Mouse (Mus musculus): Measurements from ENCODE around the gene Trim7. TPM values are rescaled to one million over a fixed set of nuclear protein-coding genes. Genes with fewer than 3 reads are reported as not detected.

Gene Trim7
- total and polyA plus RNA-seq, 3 experiments = 0.67 to 4.0 (median 3.0) TPM

DNA sequence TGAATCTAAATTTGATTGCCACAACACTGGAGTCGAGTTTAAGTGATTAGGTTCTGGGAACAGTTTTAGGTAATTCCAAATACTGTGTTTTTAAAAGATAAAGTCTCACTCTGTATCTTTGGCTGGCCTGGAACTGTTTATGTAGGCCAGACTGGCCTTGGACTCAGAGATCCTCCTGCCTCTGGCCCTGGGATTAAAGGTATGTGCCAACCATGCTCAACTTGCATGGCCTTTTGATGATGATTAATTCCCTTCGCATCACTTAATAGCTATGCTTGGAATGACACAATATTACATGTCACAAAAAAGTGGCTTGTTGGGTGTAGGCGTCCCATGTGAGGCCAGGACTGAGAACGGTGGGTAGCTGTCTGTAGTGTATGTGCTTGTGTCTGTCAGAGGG lies 26.2 kb downstream of the Trim7 start:
- DNase-seq (ENCODE audit: low spot score) = no peak
- no peak for ATAC-seq (ENCODE audit: extremely low read depth, insufficient number of reproducible peaks, low FRiP score, poor library complexity, severe bottlenecking)
- Histone ChIP-seq H3K4me3 (ENCODE audit: low read depth, low read length) (no peak overlapping the region), H3K9me3 (replicated peaks) (peaks cover 6% of the 10 kb centered on the region), H3K4me1 (ENCODE audit: insufficient read depth, low read depth, low read length) (peaks cover 39% of the 10 kb centered on the region), H3K36me3 (replicated peaks) (no peaks in the 10 kb centered on the region), H3K27me3 (ENCODE audit: insufficient read depth, low read length) (peaks cover 8% of the 10 kb centered on the region)
- TF ChIP-seq CTCF (IDR thresholded peaks at IDR 0.05; ENCODE audit: low read depth, low read length) = no peak
- no peak for TF ChIP-seq GATA2 (IDR thresholded peaks at IDR 0.05; ENCODE audit: borderline replicate concordance, low read depth, low read length)
- no peak for TF ChIP-seq GATA1 (IDR thresholded peaks at IDR 0.05; ENCODE audit: borderline replicate concordance, low read length)
- no peak for TF ChIP-seq TAL1 (conservative IDR thresholded peaks at IDR 0.05; ENCODE audit: low read depth, low read length)

DNA sequence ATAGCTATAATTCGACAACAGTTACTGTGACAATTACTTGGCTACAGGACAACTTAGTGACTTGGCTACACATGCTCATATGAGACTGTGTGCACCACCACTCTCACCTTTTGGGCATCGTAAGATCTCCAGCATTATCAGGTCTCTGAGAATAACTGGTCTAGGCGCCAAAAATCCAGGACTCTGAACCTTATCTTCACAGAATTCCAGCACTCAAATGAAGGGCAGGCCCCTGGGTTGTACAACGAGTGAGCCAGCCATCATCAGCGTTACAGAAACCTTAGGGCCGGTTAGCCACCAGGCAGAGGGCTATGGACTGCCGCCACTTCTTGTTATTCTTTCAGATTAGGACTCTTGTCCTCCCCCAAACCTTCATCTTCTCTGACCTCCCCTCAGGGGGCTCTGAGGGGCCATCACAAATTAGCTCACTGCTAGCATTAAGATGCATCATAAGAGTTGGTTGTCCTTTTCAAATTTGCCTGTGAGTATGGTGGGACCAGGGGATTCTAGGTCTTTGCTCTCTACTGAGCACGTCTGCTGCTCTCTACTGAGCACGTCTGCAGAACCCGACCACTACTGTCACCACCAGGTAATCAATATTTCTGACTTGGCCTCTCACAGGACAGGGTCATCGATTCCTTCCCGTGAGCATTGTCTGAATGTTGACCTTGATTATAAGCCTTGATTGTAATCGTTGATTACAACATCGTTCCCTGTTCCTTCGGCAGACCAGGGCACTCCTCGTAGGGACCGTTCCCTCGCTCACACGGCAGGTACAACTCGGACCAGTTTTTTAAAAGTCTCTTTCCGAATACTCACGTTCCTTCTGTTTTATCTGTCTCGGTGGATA lies 26.9 kb downstream of the Trim7 start:
- peak overlapping the region; percentile 71 for H3K4me3 ChIP-seq (ENCODE audit: low read depth, low read length)
- H3K9me3 ChIP-seq (replicated peaks) = peaks cover 6% of the 10 kb centered on the region
- TF ChIP-seq CTCF (IDR thresholded peaks at IDR 0.05; ENCODE audit: low read depth, low read length) = no peak
- TF ChIP-seq GATA1 (IDR thresholded peaks at IDR 0.05; ENCODE audit: borderline replicate concordance, low read length) = no peak
- no peak for TF ChIP-seq POLR2AphosphoS5 (IDR thresholded peaks at IDR 0.05; ENCODE audit: insufficient replicate concordance, low read depth, low read length)
- TF ChIP-seq TAL1 (conservative IDR thresholded peaks at IDR 0.05; ENCODE audit: low read depth, low read length) = no peak
- TF ChIP-seq GATA2 (IDR thresholded peaks at IDR 0.05; ENCODE audit: borderline replicate concordance, low read depth, low read length) = no peak
- H3K36me3 ChIP-seq (replicated peaks) = no peaks in the 10 kb centered on the region
- H3K4me1 ChIP-seq (ENCODE audit: insufficient read depth, low read depth, low read length) = peaks cover 42% of the 10 kb centered on the region
- ATAC-seq (ENCODE audit: extremely low read depth, insufficient number of reproducible peaks, low FRiP score, poor library complexity, severe bottlenecking) (no peak), DNase-seq (ENCODE audit: low spot score) (no peak)
- H3K27me3 ChIP-seq (ENCODE audit: insufficient read depth, low read length) = peaks cover 8% of the 10 kb centered on the region

DNA sequence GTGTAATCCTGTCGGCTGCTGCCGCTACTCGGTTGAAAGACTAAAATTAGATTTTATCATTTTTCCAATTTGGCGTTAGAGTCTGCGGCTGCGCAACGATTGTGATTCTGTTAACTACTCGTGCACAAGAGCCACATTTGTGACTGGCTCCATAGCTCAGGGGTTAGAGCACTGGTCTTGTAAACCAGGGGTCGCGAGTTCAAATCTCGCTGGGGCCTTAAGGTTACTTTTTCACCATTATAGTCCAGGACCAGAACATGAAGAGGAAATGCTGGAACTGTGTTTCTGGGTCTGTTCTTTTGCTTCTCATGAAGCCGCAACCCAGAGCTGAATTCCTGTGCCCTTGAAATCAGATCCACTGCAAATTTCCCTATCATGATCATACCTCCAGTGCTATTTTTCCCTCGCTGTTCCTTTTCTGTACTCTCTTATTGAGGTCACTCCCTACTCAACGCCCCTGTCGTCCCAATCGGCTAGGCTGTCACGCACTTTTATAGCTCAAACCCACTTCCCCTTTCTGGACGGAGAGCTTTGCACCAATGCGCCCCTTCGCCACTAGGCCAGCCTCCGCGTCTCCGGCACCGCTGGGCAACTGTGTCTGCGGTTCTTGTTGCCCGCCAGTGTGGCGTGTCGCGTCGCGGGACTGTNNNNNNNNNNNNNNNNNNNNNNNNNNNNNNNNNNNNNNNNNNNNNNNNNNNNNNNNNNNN lies 27.7 kb downstream of the Trim7 start:
- DNase-seq (ENCODE audit: low spot score) = no peak
- ATAC-seq (ENCODE audit: extremely low read depth, insufficient number of reproducible peaks, low FRiP score, poor library complexity, severe bottlenecking) = peak; percentile 46
- TF ChIP-seq CTCF (IDR thresholded peaks at IDR 0.05; ENCODE audit: low read depth, low read length) (no peak), TAL1 (conservative IDR thresholded peaks at IDR 0.05; ENCODE audit: low read depth, low read length) (no peak), GATA2 (IDR thresholded peaks at IDR 0.05; ENCODE audit: borderline replicate concordance, low read depth, low read length) (no peak), GATA1 (IDR thresholded peaks at IDR 0.05; ENCODE audit: borderline replicate concordance, low read length) (no peak), POLR2AphosphoS5 (IDR thresholded peaks at IDR 0.05; ENCODE audit: insufficient replicate concordance, low read depth, low read length) (no peak)
- Histone ChIP-seq H3K9me3 (replicated peaks) (peaks cover 6% of the 10 kb centered on the region), H3K36me3 (replicated peaks) (no peaks in the 10 kb centered on the region), H3K4me3 (ENCODE audit: low read depth, low read length) (peak overlapping the region; percentile 71), H3K4me1 (ENCODE audit: insufficient read depth, low read depth, low read length) (peaks cover 48% of the 10 kb centered on the region), H3K27me3 (ENCODE audit: insufficient read depth, low read length) (peaks cover 8% of the 10 kb centered on the region)

DNA sequence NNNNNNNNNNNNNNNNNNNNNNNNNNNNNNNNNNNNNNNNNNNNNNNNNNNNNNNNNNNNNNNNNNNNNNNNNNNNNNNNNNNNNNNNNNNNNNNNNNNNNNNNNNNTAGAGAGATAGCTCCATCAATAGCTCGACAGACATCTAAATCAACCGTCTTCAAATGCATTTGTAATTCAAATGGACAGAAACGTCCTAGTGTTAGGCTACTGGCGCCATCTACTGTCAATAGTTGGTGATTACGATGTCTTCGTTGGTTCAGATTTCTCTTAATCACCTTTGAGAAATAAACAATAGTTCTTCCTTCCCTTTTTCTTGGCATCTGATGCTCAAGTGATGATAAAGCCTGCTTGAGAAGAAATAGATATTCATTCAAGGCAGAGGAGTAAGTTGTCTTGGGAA lies 33.1 kb downstream of the Trim7 start:
- TF ChIP-seq TAL1 (conservative IDR thresholded peaks at IDR 0.05; ENCODE audit: low read depth, low read length) (no peak), CTCF (IDR thresholded peaks at IDR 0.05; ENCODE audit: low read depth, low read length) (peak; percentile 51), GATA2 (IDR thresholded peaks at IDR 0.05; ENCODE audit: borderline replicate concordance, low read depth, low read length) (no peak), POLR2AphosphoS5 (IDR thresholded peaks at IDR 0.05; ENCODE audit: insufficient replicate concordance, low read depth, low read length) (no peak), GATA1 (IDR thresholded peaks at IDR 0.05; ENCODE audit: borderline replicate concordance, low read length) (no peak)
- Histone ChIP-seq H3K27me3 (ENCODE audit: insufficient read depth, low read length) (no peaks in the 10 kb centered on the region), H3K36me3 (replicated peaks) (peaks cover 9% of the 10 kb centered on the region), H3K9me3 (replicated peaks) (no peaks in the 10 kb centered on the region), H3K4me1 (ENCODE audit: insufficient read depth, low read depth, low read length) (peaks cover 39% of the 10 kb centered on the region), H3K4me3 (ENCODE audit: low read depth, low read length) (no peak overlapping the region)
- no peak for DNase-seq (ENCODE audit: low spot score)
- no peak for ATAC-seq (ENCODE audit: extremely low read depth, insufficient number of reproducible peaks, low FRiP score, poor library complexity, severe bottlenecking)

GRCm38 (mm10) chr11:48862784-48863319 lies 36.9 kb downstream of the Trim7 start:
- DNase-seq (ENCODE audit: low spot score) (no peak), ATAC-seq (ENCODE audit: extremely low read depth, insufficient number of reproducible peaks, low FRiP score, poor library complexity, severe bottlenecking) (no peak)
- TF ChIP-seq CTCF (IDR thresholded peaks at IDR 0.05; ENCODE audit: low read depth, low read length) = no peak
- no peak for TF ChIP-seq GATA2 (IDR thresholded peaks at IDR 0.05; ENCODE audit: borderline replicate concordance, low read depth, low read length)
- no peak for TF ChIP-seq TAL1 (conservative IDR thresholded peaks at IDR 0.05; ENCODE audit: low read depth, low read length)
- Histone ChIP-seq H3K4me1 (ENCODE audit: insufficient read depth, low read depth, low read length) (peaks cover 32% of the 10 kb centered on the region), H3K27me3 (ENCODE audit: insufficient read depth, low read length) (no peaks in the 10 kb centered on the region), H3K4me3 (ENCODE audit: low read depth, low read length) (no peak overlapping the region), H3K36me3 (replicated peaks) (peaks cover 45% of the 10 kb centered on the region), H3K9me3 (replicated peaks) (no peaks in the 10 kb centered on the region)

DNA sequence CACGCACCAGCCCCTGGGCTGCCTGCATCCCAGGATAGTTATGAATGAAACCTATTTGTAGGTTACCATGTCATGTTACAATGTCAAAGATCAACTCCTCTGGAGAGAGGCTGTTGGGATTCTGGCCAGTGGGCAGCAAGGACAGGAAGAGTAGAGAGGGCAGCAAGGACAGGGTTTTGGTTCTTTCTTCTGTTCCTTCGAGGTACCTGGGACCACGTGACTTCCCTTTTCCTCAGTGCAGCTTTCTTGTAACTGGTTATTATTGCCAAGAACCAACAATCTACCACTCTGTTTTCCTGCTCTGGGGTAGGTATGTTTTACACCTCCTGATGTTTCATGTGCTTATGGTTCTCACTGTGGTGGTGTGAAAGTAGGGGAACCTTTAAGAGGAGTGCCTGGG lies 37.9 kb downstream of the Trim7 start:
- H3K36me3 ChIP-seq (replicated peaks) = peaks cover 51% of the 10 kb centered on the region
- H3K9me3 ChIP-seq (replicated peaks) = no peaks in the 10 kb centered on the region
- H3K27me3 ChIP-seq (ENCODE audit: insufficient read depth, low read length) = no peaks in the 10 kb centered on the region
- H3K4me3 ChIP-seq (ENCODE audit: low read depth, low read length) = no peak overlapping the region
- peaks cover 31% of the 10 kb centered on the region for H3K4me1 ChIP-seq (ENCODE audit: insufficient read depth, low read depth, low read length)
- no peak for DNase-seq (ENCODE audit: low spot score)
- TF ChIP-seq TAL1 (conservative IDR thresholded peaks at IDR 0.05; ENCODE audit: low read depth, low read length) (no peak), GATA1 (IDR thresholded peaks at IDR 0.05; ENCODE audit: borderline replicate concordance, low read length) (no peak), POLR2AphosphoS5 (IDR thresholded peaks at IDR 0.05; ENCODE audit: insufficient replicate concordance, low read depth, low read length) (no peak), CTCF (IDR thresholded peaks at IDR 0.05; ENCODE audit: low read depth, low read length) (no peak), GATA2 (IDR thresholded peaks at IDR 0.05; ENCODE audit: borderline replicate concordance, low read depth, low read length) (no peak)
- ATAC-seq (ENCODE audit: extremely low read depth, insufficient number of reproducible peaks, low FRiP score, poor library complexity, severe bottlenecking) = no peak

All from G1E (cell line).